Comparison of ENCODE assay signal across 12 mouse cellular contexts in the genomic region with DNA sequence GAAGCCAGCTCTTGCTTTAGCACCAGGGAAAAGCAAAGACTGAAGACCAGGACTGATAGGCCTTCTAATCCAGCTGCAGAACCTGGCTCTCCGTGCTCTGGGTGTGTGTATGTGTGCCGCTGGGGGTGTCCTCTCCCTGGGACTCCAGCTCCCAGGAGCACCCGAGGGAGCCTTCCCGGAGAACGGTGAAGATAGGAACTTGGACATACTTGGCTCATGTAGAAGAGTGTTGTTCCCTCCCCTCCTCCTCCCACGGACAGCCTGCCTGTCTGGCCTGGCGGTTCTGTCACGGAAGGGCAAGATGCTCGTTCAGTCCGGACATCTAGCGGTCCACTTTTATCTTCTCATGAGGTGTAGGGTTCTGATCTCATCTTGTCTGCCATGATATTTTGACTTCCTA.
DNase-seq lines count a peak whose midpoint lies in the region; ATAC-seq and TF ChIP-seq lines count a peak whose summit lies in the region.
"Had no signal": no experiment of that assay in that cellular context is flagged by ENCODE, and none has a peak within 500 bp of the region (broad histone marks: within the 10 kb centered on the region; RNA-seq: fewer than 3 reads in every experiment).

No protein-coding gene starts in this region.

- no peaks in the 10 kb centered on the region for H3K9me3 ChIP-seq in forebrain, embryonic 11.5 days (ENCODE audit: control insufficient read depth, low read length)
- H3K9me3 ChIP-seq in forebrain, embryonic 16.5 days (ENCODE audit: control insufficient read depth, low read length): no peaks in the 10 kb centered on the region
- H3K9me3 ChIP-seq in E14TG2a.4 (ENCODE audit: low read length): no peaks in the 10 kb centered on the region
- H3K9me3 ChIP-seq in intestine, postnatal 0 days (ENCODE audit: control insufficient read depth): no peaks in the 10 kb centered on the region
- H3K9me3 ChIP-seq: embryonic facial prominence, embryonic 12.5 days had no signal

- no peaks in the 10 kb centered on the region for H3K36me3 ChIP-seq in forebrain, embryonic 11.5 days (ENCODE audit: control insufficient read depth, insufficient read depth, low read length)
- H3K36me3 ChIP-seq in forebrain, embryonic 16.5 days (ENCODE audit: control insufficient read depth, insufficient read depth): no peaks in the 10 kb centered on the region
- H3K36me3 ChIP-seq in E14TG2a.4 (ENCODE audit: insufficient read depth, low read length): no peaks in the 10 kb centered on the region
- H3K36me3 ChIP-seq in intestine, postnatal 0 days (ENCODE audit: control insufficient read depth, insufficient read depth): no peaks in the 10 kb centered on the region
- H3K36me3 ChIP-seq: embryonic facial prominence, embryonic 12.5 days had no signal

- no peak for DNase-seq in forebrain, embryonic 11.5 days (ENCODE audit: low spot score)
- DNase-seq in kidney, adult 18-20 months: peak; percentile 5
- DNase-seq in kidney, adult 8-10 months: no peak
- no peak for DNase-seq in thymus, adult 18-20 months
- no peak for DNase-seq in spleen, postnatal 10 days (ENCODE audit: low spot score in 2 of 2)
- DNase-seq: cerebellum, adult 18-20 months; thymus, postnatal 14 days had no signal

- H3K27me3 ChIP-seq in forebrain, embryonic 11.5 days (ENCODE audit: control insufficient read depth, insufficient read depth, low read length): no peaks in the 10 kb centered on the region
- H3K27me3 ChIP-seq in forebrain, embryonic 16.5 days (replicated peaks; ENCODE audit: control insufficient read depth, insufficient read depth, low read length): peaks cover 3% of the 10 kb centered on the region
- H3K27me3 ChIP-seq in E14TG2a.4 (ENCODE audit: insufficient read depth, low read length): peaks cover 76% of the 10 kb centered on the region
- no peaks in the 10 kb centered on the region for H3K27me3 ChIP-seq in intestine, postnatal 0 days (replicated peaks; ENCODE audit: control insufficient read depth, insufficient read depth, low read length)

- ATAC-seq in forebrain, embryonic 11.5 days (replicated peaks; ENCODE audit: low FRiP score): no peak
- ATAC-seq in forebrain, embryonic 16.5 days: no peak
- ATAC-seq in intestine, postnatal 0 days: no peak

- WGBS in forebrain, embryonic 11.5 days: 82% methylated on average over 11 of the region's 11 CpGs
- WGBS in forebrain, embryonic 16.5 days: 68% methylated on average over 11 of the region's 11 CpGs
- WGBS in intestine, postnatal 0 days: 77% methylated on average over 11 of the region's 11 CpGs

- no peak overlapping the region for H3K4me3 ChIP-seq in forebrain, embryonic 11.5 days (ENCODE audit: low read depth, low read length)
- H3K4me3 ChIP-seq in forebrain, embryonic 16.5 days (replicated peaks; ENCODE audit: low read length): no peak overlapping the region
- H3K4me3 ChIP-seq in E14TG2a.4 (replicated peaks; ENCODE audit: low read length): peak overlapping the region; percentile 55
- no peak overlapping the region for H3K4me3 ChIP-seq in intestine, postnatal 0 days (ENCODE audit: low read depth, low read length)

- TF ChIP-seq CTCF in E14TG2a.4 (conservative IDR thresholded peaks at IDR 0.05; ENCODE audit: low read length): no peak
- TF ChIP-seq CTCF in intestine, postnatal 0 days (IDR thresholded peaks at IDR 0.05; ENCODE audit: low read depth): no peak

- H3K9ac ChIP-seq in forebrain, embryonic 11.5 days (ENCODE audit: low read length): no peak overlapping the region
- H3K9ac ChIP-seq in forebrain, embryonic 16.5 days (replicated peaks; ENCODE audit: low read depth, low read length): no peak overlapping the region
- no peak overlapping the region for H3K9ac ChIP-seq in intestine, postnatal 0 days (ENCODE audit: low read depth, low read length)

- H3K4me1 ChIP-seq in forebrain, embryonic 11.5 days (replicated peaks; ENCODE audit: control insufficient read depth, insufficient read depth, low read length): peaks cover 22% of the 10 kb centered on the region
- H3K4me1 ChIP-seq in forebrain, embryonic 16.5 days (replicated peaks; ENCODE audit: control insufficient read depth, insufficient read depth, low read length): peaks cover 25% of the 10 kb centered on the region
- H3K4me1 ChIP-seq in E14TG2a.4 (replicated peaks; ENCODE audit: low read depth, low read length): peaks cover 48% of the 10 kb centered on the region
- no peaks in the 10 kb centered on the region for H3K4me1 ChIP-seq in intestine, postnatal 0 days (replicated peaks; ENCODE audit: control insufficient read depth, insufficient read depth, low read length)

- H3K4me2 ChIP-seq in forebrain, embryonic 11.5 days (ENCODE audit: low read depth, low read length, severe bottlenecking): peak overlapping the region; percentile 5; the same call in 1 of the 2 replicates
- H3K4me2 ChIP-seq in forebrain, embryonic 16.5 days (ENCODE audit: low read length): no peak overlapping the region
- 0 out of 2 replicates have a peak overlapping the region, but pooled peaks have one; percentile 71 for H3K4me2 ChIP-seq in intestine, postnatal 0 days (replicated peaks; ENCODE audit: low read depth)

- no peak overlapping the region for H3K27ac ChIP-seq in forebrain, embryonic 11.5 days (ENCODE audit: low read depth, low read length)
- no peak overlapping the region for H3K27ac ChIP-seq in forebrain, embryonic 16.5 days (ENCODE audit: low read length)
- no peak overlapping the region for H3K27ac ChIP-seq in intestine, postnatal 0 days (ENCODE audit: low read depth, low read length)
- H3K27ac ChIP-seq: embryonic facial prominence, embryonic 12.5 days; heart, adult 2 months had no signal
